Mouse (Mus musculus): ENCODE results near the gene Irf3.

DNA sequence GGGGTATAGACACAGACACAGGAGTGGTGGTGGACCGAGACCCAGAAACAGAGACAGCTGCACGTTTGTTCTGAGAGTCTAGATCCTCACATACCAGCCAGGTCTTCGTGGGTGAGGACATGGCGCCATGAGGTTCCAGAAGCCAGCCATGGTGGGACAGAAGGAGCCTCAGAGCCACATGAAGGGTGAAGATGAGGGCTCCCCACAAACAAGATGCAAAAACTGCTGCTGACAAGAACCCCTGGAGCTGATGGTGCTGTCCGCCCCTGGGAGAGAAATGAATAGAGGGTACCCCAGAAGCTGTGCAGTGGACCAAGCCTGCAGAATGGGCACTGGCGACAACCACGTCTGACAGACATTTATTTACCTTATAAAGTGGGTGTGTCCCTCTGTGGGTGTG, 26.3 kb upstream of the Irf3 start:
- TF ChIP-seq EP300 (optimal IDR thresholded peaks at IDR 0.05): no peak
- TF ChIP-seq CTCF (IDR thresholded peaks at IDR 0.05; ENCODE audit: low read depth): no peak

Data from stomach, postnatal 0 days (tissue).